Mouse (Mus musculus) lung, postnatal 0 days (tissue): ENCODE measurements around the gene Ostn.

Experiments used
- CTCF ChIP-seq: IDR thresholded peaks from 2 replicates; pipeline ENCODE4 v1.5.1; 2016; ENCODE audit warnings: antibody characterized with exemption, mild to moderate bottlenecking
- EP300 ChIP-seq: IDR thresholded peaks from 2 replicates; pipeline ENCODE4 v1.6.1; 2016; ENCODE audit warnings: antibody characterized with exemption, mild to moderate bottlenecking, control low read depth

DNA sequence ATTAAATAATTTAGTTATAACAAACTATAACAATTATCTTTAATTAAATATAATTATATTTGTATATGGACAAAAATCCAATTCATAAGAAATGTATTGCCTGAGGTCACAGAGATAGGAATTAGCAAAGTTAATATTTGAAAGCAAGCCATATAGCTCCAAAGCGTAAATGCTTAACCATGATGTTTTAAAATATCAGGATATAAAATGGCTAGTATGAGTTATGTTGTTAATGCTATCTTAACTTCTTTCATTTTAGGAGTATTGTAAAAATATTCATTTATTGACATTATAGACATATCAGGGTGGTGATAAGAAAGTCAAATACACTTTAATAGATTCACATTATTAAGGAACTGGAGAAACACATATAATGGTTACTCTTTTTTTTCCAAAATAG is 52.8 kb downstream of the Ostn start:
- no peak for TF ChIP-seq CTCF
- no peak for TF ChIP-seq EP300
